Mouse (Mus musculus) C3H10T1/2 (cell line): ENCODE measurements around the gene Sept1. TPM values are rescaled to one million over a fixed set of nuclear protein-coding genes. Genes with fewer than 3 reads are reported as not detected.

Experiments used
- polyA plus RNA-seq, 2 experiments: library from polyadenylated mRNA; unstranded; fragments of >200 nt; fragmentation: generic; extraction: Trizol; gene quantifications; one replicate each; pipeline ENCODE4 v1.2.1; 2012; ENCODE audit warnings: missing spikeins in 2 of 2

The Sept1 gene
- polyA plus RNA-seq, result 1 to 10 TPM; 2.3 to 7.7 TPM

DNA sequence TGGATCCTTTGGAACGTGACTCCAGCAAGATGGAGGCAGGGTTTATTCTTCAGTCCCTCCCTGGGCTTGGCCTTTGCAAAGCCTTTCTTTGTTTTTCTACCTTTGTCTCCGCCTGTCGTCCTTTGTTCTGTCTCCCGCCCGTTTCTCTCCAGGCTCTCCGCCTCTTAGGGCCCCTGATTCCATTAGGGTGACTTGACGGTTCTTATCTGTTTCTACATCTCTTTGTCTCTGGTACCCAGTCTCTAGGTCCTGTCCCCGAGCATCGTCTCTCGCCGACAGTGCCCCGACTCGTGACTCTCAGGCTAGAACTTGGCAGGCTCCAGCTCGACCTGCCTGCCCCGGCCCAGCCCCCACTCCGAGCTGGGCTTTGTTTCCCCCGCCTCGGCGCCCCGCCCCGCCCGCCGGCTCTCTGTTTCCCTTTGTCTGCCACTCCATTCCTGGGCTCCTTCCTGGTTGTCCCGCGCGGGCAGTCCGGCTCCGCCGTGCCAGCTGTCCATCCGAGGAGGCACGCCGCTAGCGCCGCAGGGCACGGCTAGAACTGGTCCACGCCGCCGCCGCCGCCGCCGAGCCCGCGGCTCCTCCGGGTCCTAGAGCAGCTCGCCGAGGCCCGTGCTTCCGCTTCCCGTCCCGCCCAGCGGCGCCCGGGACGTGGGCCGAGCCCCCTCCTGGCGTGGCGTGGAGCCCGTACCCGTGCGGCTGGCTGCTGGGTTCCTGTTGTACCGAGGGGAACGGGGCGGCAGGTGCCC lies at the start of gene Sept1, which contains the start of gene Zfp553:
Gene Sept1, minus strand, starts transcription at position 509 of the 746 bp plus-strand sequence.
Gene Zfp553, plus strand, starts transcription at position 440 of the 746 bp plus-strand sequence.

DNA sequence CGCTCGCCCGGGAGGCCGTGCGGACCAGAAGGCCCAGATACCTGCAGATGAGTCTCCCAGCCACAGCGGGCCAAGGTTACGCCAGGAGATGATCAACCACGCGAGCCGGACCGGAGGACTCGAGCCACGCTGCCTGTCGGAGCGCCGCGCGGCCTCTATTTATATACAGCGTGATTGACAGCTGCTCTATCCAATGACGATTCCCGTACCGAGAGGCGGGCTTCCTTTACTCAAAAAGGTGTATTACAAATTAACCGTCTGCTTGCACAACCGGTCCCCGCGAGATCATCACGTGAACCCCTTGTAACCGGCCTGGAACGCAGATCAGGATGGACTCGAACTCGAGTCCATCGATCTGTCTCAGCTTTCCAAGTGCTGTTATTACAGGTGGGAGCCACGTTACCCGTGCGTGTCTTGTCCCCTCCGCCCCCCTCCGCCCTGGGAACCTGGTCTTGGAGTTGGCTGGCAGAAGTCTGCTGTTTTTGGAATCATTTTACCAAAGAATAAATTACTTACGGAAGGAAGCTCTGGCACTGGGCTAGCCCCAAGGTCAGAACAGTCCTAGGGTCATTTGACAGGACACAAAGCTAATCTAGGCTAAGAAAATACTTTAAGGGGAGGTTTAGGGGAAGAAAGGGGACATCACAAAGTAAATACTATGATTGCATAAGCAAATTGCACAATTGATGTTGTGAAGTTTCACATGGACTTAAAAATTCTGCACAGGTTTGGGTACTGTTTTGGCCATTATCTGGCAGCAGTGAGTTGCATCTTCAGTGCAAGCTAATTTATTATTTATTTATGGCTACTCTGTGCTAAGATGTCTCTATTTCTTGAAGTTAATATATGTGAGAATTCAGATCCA lies 41.2 kb upstream of the Sept1 start, which contains the start of gene Sephs2:
Gene Sephs2, minus strand, starts transcription at position 131 of the 865 bp plus-strand sequence.

GRCm38 (mm10) chr7:127260309-127261111 lies 27.6 kb upstream of the Sept1 start, which contains the start of gene Dctpp1:
Dctpp1 (minus strand) TSS chr7:127260709.

GRCm38 (mm10) chr7:127243870-127244657 lies 11.1 kb upstream of the Sept1 start, which contains the start of gene Zfp771:
Zfp771 (plus strand) TSS chr7:127244274.

GRCm38 (mm10) chr7:127208553-127209438 lies 24.1 kb downstream of the Sept1 start, which contains the start of gene Mylpf:
Mylpf (plus strand) TSS chr7:127208890.

GRCm38 (mm10) chr7:127208295-127208552 lies 24.7 kb downstream of the Sept1 start, which contains the start of gene Tbc1d10b:
Tbc1d10b (minus strand) TSS chr7:127208468.

DNA sequence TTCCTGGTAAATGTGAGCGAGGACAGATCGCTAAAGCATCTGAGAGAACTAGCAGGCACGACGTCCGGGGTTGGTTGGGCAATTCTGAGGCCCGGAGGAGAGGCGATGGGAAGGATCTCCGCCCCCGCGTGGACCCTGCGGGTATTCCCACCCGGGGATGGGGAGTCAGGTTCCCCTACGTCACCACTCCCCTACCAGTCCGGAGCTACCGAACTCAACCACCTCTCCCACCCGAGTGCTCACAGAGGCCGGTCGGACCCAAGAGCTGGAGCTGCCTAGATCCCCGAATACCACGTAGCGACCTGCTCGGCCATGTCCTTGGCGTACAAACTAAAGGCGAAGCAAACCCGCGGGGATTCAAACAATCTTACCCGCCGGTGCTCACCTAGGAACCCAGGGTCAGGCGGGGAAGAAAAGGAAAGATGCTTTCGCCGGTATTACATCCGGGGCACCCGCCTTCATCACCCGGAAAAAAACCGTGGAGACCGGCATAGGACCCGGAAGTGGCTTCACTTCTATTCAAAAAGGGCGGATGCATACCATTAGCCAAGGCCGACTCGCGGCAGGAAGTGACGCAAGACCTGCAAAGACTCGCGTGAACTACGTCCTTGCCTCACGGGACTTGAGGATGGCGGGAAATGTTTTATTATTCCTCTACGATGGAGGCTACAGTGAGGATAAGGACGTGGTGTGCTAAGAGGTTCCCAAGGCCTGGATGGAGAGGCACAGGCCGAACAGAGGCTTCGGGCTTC lies 37.2 kb downstream of the Sept1 start, which contains the start of gene Cd2bp2:
Gene Cd2bp2, minus strand, starts transcription at position 507 of the 752 bp plus-strand sequence.

Other genes with a start within 250 kb of the Sept1 start
- 10 to 100 TPM; 49.1 to 81.7 TPM for gene Mvp, start 218.5 kb downstream of the Sept1 start, polyA plus RNA-seq
- under 1 TPM in 1 of 2 experiments, not detected in 1; 0.55 TPM for gene Pagr1b, start 216.6 kb downstream of the Sept1 start, polyA plus RNA-seq
- gene Pagr1a, start 215.8 kb downstream of the Sept1 start, polyA plus RNA-seq, result 10 to 100 TPM; 14.8 to 18.0 TPM
- gene Gm42742, start 212.0 kb downstream of the Sept1 start, polyA plus RNA-seq, result 10 to 100 TPM; 28.7 to 44.7 TPM
- gene Prrt2, start 211.9 kb downstream of the Sept1 start, polyA plus RNA-seq, result under 1 TPM in 1 of 2 experiments, not detected in 1; 0.44 TPM
- 100 to 1,000 TPM; 130 to 150 TPM for gene Maz, start 206.1 kb downstream of the Sept1 start, polyA plus RNA-seq
- gene Kif22, start 190.7 kb downstream of the Sept1 start, polyA plus RNA-seq, result 10 to 100 TPM; 51.4 to 57.4 TPM
- gene Zg16, start 145.8 kb downstream of the Sept1 start, polyA plus RNA-seq, result not detected
- gene AI467606, start 141.8 kb downstream of the Sept1 start, polyA plus RNA-seq, result under 1 TPM; 0.08 to 0.25 TPM
- under 1 TPM in 1 of 2 experiments, not detected in 1; 0.11 TPM for gene Qprt, start 110.9 kb downstream of the Sept1 start, polyA plus RNA-seq
- gene Spn, start 95.3 kb downstream of the Sept1 start, polyA plus RNA-seq, result 1 to 10 TPM; 2.9 to 7.1 TPM
- gene Cd2bp2, start 37.1 kb downstream of the Sept1 start, polyA plus RNA-seq, result 10 to 100 TPM; 39.6 to 40.3 TPM
- 10 to 100 TPM; 29.3 to 41.2 TPM for gene Tbc1d10b, start 24.7 kb downstream of the Sept1 start, polyA plus RNA-seq
- 1 to 10 TPM in 1 of 2 experiments, under 1 TPM in 1; 0.81 to 2.0 TPM for gene Mylpf, start 24.2 kb downstream of the Sept1 start, polyA plus RNA-seq
- gene Zfp553, start 69 bp downstream of the Sept1 start, polyA plus RNA-seq, result 10 to 100 TPM; 10.4 to 16.5 TPM
- gene Zfp771, start 11.1 kb upstream of the Sept1 start, polyA plus RNA-seq, result 10 to 100 TPM; 53.6 to 86.7 TPM
- gene Dctpp1, start 27.6 kb upstream of the Sept1 start, polyA plus RNA-seq, result 100 to 1,000 TPM in 1 of 2 experiments, 10 to 100 TPM in 1; 89.3 to 405 TPM
- 10 to 100 TPM; 11.8 to 13.4 TPM for gene Sephs2, start 40.9 kb upstream of the Sept1 start, polyA plus RNA-seq
- gene Itgal, start 63.1 kb upstream of the Sept1 start, polyA plus RNA-seq, result under 1 TPM in 1 of 2 experiments, not detected in 1; 0.18 TPM
- gene Zfp768, start 112.5 kb upstream of the Sept1 start, polyA plus RNA-seq, result 10 to 100 TPM; 12.4 to 21.7 TPM
- 1 to 10 TPM; 1.9 to 6.1 TPM for gene Zfp747, start 142.9 kb upstream of the Sept1 start, polyA plus RNA-seq
- gene 9130019O22Rik, start 154.0 kb upstream of the Sept1 start, polyA plus RNA-seq, result under 1 TPM; 0.05 to 0.08 TPM
- 1 to 10 TPM; 3.0 to 5.2 TPM for gene E430018J23Rik, start 160.5 kb upstream of the Sept1 start, polyA plus RNA-seq
- under 1 TPM; 0.02 to 0.19 TPM for gene Zfp764, start 173.7 kb upstream of the Sept1 start, polyA plus RNA-seq
- 10 to 100 TPM; 11.3 to 25.7 TPM for gene Zfp688, start 188.9 kb upstream of the Sept1 start, polyA plus RNA-seq
- 1 to 10 TPM; 2.5 to 3.3 TPM for gene Zfp689, start 216.0 kb upstream of the Sept1 start, polyA plus RNA-seq
- 10 to 100 TPM; 23.4 to 40.6 TPM for gene Prr14, start 226.5 kb upstream of the Sept1 start, polyA plus RNA-seq
- gene Fbrs, start 246.1 kb upstream of the Sept1 start, polyA plus RNA-seq, result 10 to 100 TPM; 11.9 to 36.7 TPM